Mouse (Mus musculus) cerebellum, postnatal 14 days (tissue): Measurements from ENCODE around the gene Wfdc21.

Experiments
- DNase-seq, 2 experiments: peaks; one replicate each; pipeline ENCODE4 v3.0.0; 2021; ENCODE audit warnings: mixed read lengths in 2 of 2

Gene Wfdc21

DNA sequence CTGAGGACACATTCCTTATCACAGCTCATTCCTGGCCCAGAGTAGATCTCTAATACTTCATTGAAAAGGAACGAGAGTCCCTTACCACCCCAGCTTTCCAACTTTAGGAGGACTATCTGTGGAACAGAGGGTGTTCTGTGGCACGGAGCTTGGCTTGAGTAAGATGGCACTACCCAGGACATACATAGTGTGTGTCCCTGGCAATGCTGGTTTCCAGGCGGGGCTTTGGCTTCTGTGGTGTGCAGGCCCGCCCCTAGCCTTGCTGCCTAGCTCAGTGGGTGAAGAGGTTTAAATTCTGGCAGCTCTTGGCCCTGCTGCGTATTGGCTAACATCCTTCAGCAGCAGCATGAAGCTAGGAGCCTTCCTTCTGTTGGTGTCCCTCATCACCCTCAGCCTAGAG, at the start of gene Wfdc21:
Gene Wfdc21, plus strand, starts transcription at position 260 of the 400 bp plus-strand sequence.
- DNase-seq = peak in 1 of 2 experiments; percentile 3

DNA sequence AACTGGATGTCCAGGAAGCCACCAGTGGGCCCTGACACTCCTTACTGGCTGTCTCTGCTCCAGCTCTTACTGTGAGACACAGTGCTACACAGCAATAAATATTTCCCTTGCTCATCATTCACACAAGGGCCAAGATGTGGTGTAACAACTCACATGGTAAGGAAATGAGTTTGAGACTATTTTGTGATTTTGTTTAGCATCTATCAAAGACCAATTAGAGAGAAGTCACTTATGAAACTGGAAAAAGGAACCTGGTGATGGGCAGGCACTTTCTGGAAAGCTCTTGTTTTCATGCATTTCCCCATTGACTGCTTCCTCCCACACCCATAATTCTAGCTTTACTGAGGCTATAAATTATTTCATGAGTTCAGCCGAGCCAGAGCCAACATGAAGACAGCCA, 43.0 kb upstream of the Wfdc21 start, which contains the start of gene Wfdc17:
Gene Wfdc17, plus strand, starts transcription at position 287 of the 400 bp plus-strand sequence.
- DNase-seq = no peak

DNA sequence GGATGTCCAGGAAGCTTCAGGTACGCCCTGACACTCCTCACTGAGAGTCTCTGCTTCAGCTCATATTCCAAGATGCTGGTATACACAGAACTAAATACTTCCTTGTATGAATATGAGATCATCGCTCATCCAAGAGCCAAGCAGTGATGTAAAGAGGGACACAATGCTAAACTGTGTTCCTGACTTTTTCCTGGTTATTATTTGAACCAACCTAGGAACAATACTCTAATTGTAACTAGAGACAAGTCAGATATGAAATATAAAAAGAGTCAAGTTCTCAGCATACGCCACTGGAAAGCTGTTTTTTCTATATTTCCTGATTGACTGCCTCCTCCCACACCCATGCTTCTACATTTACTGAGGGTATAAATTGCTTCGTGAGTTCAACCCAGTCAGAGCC, 38.0 kb upstream of the Wfdc21 start, which contains the start of gene Wfdc18:
Gene Wfdc18, plus strand, starts transcription at position 301 of the 400 bp plus-strand sequence.
- no peak for DNase-seq

DNA sequence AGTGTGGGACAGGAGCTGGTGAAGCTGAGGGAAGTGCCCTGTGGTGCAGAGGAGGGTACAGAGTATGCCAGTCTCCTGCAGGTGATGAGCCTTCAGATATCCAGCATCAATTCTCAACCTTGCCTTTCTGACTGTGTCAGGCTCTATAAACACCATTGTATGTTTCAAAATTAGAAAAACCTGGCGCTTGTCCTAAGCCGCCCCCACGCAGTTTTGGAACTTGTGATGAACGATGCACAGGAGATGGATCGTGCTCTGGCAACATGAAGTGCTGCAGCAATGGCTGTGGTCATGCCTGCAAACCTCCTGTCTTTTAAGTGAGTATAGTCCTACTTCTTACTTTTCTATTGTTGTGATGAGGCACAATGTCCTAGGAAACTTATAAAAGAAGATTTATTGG, 37.1 kb upstream of the Wfdc21 start:
- DNase-seq = no peak

DNA sequence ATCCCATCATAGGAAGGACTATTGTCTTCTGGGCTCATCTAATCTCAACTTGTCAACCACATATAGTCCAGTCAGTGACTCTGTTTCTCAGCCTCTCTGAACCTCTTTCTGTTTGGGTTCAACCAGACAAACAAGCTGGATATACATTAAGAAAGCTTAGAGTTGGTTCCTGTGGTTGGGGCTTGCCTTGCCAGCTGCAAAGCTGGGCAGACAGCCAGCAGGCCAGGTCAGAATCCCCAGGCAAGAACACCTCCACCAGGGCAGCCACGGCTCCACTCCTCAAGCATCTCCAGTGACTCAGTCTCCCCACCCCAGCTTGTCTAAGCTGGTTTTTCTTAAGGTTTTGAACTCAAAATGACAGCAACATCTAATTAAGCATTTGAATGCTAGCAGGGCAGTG, 34.1 kb upstream of the Wfdc21 start:
- no peak for DNase-seq

DNA sequence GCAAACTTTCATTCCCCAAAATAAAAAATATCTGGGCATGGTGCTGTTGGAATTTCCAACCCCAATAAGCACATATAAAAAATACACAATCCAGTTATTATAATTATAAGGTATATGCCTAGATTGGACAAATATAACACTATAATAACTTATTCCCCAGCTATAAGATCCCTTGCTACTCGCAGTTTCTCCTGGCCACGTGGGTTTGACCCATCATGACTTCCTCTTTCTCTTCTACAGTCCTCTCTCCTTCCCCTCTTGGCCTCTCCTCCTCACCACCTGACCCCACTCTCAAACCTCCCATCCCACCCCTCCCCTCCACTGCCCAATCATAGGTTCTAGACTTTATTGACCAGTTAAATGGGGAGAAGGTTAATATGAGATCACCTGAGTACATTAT, 32.8 kb upstream of the Wfdc21 start:
- DNase-seq = no peak

DNA sequence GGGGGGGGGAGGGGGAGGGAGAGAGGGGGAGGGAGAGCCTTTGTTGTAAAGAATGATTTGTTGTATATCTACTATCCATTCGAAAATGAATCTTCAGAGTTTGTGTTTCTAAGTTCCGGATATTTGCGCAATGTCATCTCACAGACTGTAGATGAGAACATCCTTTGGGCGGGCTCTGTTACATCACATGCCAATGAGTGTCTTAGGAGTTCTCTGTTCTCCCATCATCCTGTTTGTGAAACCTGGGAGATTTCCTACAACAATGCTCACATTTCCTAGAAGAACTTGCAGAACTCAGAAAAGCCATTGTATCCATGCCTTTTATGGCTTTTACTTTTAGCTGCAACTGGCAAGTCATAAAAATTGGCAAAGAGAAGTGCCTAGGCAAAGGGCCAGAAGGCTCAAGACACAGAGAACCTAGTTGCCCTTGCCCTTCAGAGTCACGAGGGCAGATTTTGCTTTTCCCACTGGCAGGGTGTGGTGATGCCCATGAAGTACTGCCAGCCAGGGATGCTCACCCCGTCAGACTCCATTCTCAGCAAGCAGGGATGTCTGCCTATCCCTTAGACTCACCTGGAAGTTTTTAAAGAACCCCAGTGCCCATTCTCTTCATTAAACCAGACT, 29.6 kb upstream of the Wfdc21 start:
- no peak for DNase-seq

DNA sequence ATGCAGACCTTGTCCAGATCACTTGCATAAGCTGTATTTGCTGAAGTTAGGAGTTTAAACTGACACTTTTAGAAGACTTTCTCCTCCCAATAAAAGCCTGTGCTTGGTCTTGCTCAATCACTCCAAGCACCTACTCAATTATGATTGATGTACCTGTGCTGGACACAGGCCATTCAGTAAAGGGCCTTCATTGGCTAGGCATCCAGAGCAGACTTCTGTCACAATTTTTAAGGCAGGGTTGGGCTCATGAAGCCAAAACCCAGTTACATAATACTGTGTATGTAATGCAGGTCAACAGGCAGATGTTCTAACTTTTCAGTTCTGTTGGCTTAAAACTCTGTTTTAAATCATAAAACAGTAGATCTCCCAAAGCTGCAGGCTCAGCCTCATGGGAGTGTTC, 26.0 kb upstream of the Wfdc21 start:
- no peak for DNase-seq

DNA sequence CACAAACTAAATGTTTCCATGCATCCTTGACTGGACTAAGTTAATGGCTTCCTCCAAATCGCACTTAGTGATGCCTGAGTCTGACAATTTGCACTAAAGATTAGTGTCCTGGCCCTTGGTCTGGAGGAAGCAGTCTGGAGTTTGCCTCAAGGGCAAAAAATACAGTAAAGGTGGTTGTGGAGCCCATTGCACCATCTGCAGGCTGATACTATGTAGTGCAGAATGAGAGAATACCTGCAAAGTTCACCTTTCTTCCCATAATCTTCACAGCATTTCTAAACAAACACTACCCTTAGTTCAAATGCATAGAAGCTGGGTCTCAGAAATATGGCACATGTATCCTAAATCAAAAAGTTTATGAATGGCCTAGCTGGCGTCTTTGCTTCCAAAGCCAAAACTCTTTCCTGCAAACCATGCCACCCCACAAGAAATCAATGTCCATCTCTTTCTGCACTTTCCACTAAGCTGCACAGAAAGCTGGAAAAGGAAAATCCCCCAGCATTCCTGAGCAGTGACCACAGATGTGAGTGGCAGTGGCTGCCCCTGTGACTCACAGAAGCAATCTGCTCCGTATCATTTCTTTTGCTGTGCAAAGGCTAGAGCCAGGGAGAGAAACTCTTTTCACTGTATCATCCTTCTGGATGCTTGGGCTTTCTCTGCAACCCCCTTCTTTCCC, 17.8 kb upstream of the Wfdc21 start:
- DNase-seq = peak in 1 of 2 experiments; percentile 4

DNA sequence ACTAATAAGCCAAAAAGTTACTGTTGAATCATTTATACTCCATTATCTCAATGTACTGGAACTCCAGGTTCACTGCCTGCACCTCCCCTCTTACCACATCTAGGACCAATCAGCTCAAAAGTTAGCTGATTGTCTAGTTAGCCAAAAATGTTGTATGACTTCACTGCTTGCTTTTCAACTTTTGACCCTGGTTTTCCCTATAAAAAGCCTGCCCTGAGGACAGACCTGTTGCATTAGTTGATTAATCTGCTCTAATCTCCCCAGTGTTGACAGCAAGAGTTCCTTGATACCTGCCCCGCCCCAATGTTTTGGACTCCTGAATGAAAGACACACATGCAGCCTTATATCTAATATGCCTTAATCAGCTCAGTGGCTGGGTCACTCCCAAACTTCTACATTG, 15.6 kb upstream of the Wfdc21 start:
- no peak for DNase-seq

DNA sequence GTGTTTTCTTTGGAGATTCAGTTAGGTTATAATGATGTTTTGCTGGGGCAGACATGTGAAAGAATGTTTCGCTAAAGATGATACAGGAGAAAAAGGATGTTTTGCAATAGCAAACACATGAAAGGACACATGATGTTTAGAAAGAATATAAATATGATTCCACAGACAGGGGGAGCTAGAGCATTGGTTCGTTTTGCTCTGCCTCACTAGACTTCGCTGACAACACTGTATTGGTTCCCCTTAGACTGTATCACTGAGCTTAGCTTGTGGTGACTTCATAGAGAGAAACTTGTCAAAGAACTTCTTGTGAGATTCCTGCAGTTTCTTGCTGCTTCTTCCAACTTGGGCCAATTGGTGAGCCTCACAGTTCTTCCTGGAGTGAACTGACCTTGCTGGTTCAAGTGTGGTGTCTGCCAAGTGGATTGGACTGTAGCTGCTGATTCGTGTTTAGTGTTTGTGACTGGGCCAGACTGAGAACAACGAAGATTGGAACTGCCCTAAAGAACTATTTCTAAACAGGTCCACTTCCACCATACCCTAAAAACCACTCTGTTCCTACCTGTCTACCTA, 13.6 kb upstream of the Wfdc21 start:
- DNase-seq = no peak

DNA sequence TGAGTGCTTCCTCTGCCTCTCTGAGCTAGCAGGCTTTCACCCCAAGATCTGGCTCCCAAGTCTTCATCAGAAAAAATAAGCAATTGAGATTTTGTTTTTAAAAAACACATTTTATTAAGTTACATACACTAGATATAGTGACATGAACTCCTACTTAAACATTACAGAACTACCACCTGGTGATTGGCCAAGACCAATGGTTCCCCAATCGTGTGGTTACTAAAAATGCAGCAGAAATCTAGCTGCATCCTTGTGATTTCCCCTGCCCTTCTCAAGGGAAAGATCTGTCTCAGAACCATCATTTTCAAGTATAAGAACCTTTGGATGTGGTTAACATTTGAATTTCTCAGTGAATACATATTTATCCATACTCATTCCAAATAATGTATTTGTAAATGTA, 12.5 kb upstream of the Wfdc21 start:
- no peak for DNase-seq

DNA sequence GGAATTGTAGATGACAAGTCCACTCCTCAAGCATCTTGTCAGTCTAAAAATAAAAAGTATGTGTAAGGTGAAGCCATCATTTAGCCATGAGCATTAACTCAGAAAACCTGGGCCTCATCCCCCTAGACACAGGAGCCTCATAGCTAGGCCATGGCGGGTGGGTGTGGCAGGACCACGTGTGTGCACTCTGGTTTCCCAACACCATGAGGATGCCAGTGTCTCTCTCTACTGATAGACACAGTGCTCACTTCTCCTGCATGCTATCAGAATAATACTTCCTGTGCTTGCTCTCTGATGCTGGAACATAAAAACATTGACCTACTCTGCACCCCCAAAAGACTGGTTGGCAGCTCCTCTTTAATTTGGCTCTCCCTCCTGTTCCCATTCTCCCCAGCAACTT, 10.9 kb upstream of the Wfdc21 start:
- no peak for DNase-seq

DNA sequence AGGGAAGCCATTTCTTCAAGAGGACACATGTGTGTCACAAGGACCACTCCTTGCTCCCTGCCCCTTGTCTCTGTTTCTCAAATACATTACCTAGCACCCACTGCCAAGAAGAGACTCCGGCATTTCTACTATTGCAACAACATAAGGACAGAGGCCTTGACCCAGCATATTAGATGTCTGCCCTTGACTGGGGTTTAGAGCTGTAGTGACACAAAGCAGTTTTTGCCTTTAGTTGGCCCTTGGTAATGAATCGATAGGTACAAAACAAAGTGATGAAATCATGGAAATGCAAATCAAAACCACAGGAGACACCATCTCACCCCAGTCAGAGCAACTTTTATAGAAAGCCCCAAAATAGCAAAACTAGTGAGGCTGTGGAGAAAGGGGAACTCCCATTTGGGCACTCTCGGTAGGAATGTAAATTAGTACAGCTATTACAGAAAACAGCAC, 9.6 kb upstream of the Wfdc21 start:
- no peak for DNase-seq

DNA sequence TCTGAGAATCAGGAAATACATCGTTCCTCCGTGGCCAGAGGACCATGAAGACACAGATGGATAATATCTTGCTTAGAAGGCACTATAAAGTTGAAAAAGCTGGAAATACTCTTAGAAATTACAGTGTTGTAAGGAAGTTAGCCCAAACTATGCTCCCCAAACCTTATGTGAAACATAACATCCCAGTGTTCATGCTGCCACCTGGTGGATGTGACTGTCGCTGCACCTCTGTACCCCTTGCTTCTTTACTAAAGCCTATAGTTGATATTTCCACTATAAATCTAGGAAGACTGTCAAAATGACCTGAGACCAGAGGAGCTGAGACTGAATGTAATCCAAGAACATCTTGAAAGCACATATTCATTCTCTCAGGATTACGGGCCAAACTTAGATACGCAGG, 7.5 kb upstream of the Wfdc21 start:
- peak; percentile 83 to 87 for DNase-seq

DNA sequence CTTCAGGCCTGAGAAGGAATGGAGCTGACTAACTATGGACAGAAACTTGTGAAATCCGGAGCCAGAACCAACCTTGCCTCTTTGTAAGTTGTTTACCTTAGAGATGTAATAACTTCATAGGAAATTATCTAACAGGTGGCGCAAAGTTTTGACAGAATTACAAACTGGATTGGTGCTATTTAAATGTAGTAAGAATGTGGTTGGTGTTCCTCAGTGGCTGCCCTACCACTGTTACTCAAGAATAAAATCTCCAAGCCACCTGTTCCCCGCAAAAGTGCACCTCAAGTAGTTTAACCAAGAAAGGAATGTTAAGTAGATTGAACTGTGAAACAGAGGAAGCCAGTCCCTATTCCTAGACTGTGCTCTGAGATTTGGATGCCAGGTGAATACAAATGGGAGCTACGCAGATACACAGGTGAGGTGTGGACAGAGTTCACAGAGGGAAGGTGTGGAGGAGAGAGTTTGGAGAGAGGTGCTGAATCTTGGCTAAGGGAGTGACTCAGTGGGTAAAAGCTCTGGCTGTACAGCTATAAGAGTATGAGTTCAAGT, 6.2 kb upstream of the Wfdc21 start:
- no peak for DNase-seq

DNA sequence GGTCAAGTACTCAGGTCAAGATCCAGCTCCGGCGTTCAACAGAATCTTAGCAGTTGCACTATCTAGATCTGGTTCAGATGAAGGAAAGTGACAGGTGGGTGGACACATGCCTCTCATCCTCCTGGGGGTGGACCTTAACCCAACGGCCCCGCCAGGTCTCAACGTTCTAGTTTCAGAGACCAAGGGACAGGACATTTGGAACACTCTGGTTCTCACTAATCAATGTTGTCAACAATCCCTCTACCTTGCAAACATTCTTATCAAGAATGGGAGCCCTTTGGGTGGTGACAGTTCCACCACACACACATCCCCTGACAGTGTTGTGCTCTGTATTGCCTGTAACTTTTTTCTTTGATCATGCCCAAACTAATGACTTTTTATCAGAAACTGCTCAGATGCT, 4.9 kb upstream of the Wfdc21 start:
- no peak for DNase-seq

DNA sequence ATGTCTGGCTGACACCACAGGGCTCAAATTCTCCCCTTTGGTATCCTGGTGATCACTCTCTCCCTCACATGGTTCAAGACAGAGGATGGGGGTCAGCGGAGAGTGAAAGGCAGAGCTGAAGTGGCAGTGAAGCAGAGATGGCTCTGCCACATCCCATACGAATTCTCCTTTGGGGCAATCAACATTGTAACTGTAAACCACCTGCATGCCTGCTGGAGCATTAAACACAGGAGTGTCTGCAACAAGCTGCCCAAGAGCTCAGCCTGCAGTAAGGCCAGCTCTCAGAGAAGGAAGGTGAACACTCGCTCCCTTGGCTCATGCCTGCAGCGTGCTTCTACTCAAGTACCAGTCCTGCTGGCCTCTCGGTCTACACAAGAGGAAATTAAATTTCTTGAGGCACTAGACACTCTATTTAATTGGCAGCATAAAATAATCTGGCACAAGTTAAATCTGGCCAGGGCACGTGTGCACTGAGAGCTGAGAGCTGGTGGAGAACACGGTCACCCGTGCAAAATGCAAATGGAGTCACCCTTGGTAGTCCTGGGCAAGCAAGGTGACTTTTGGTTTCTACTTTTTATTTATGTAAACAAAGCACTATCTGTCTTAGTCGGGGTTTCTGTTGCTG, 3.9 kb upstream of the Wfdc21 start:
- no peak for DNase-seq

DNA sequence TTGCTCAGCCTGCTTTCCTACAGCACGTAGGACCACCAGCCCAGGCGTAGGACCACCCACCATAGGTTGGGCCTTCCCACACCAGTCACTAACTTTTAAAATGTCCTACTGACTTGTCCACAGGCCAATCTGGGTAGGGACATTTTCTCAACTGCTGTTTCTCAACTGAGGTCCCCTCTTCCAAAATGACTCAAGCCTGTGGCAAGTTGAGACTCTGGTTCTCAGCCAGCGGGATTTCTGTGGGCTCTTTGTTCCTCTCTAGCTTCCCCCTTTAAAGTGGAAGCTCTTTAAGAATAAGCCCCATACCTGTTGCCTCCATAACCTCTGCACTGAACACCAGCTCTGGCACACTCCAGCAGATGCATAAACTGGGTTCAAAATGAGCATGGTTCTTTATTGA, 3.2 kb upstream of the Wfdc21 start:
- no peak for DNase-seq

DNA sequence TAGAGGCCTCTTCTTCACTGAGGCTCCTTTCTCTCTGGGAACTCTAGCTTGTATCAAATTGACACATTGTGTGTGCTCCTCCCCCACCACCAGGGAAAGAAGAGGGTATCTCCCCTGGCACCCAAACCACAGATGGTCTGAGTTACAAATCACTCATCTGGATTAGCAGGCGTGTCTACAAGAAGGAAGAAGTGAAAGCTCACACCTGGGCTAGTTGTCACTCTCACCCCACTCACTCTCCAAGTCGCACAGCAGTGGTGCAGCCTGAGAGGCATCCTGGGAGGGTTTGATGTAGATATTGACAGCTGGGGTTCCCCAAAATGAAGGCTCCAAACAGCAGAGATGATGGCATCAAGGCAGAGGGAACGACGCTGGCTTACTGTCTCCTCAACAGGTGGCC, 588 bp upstream of the Wfdc21 start:
- no peak for DNase-seq

DNA sequence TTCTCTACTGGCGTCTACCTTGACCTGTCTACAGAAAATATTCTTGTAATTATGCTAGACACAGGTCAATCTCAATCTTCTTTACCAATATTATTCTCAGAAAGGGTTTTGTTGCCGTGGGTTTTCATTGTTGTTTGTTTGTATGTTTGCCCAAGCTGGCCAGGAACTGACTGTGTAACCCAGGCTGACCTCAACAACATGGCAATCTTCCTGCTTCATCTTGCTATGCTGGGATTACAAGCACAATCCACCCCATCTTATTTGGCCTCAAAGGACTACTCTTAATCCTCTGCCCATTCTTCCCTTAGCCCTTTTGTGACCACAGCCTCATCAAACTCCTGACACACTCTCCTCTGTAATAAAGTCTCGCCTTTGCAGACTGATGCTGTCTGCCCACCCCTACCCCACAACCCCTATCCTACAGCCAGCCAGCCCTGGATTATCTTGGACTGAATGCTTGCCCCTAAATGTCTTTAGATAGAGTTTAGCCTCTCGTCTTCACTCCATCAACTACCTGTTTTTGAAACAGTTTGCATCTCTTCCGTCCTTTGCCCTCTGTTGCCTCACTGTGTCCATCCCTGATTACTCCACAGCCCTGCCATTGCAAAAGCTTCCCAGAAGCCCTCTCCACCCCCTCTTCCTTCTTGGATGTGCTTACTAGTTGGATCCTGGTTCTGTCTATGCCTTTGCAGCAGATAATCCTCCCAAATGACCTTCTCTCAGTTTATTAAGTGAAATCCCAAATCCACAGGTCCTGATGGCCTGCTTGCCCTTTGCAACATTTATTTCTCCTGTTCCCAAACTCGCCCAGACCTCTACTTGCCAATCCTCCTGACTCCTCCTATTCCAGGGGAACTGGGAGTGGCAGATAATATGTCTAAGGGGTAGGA, 881 bp downstream of the Wfdc21 start:
- no peak for DNase-seq

DNA sequence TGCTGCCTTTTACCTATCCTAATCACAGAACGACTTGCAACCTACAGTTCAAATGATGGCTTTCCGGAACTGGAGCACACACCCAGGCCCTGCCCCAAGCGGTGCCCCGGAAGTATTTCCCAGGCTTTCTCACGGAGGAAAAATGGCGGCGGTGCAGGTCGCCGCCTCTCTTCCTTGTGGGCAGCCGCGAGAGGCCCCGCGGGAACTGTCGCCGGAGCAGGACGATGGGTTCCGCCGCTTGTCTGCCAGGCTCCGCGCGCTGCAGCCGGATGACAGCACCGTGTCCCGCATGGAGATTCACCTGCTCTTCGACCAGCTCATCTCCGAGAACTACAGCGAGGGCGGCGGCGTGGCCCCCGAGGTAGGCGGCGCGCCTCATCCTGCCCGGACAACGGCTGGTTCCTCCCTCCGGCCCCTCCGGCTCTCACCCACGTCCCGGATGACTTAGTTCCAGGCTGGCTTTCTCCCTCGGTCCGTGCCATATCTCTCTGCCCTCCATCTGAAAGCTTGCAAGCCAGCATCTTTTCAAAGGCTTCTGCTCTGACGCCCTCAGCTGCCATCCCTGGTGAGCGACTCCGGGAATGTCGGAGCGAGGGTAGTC, 6.9 kb downstream of the Wfdc21 start, which contains the start of gene Heatr6:
Gene Heatr6, plus strand, starts transcription at position 116 of the 601 bp plus-strand sequence.
- peak; percentile 94 to 97 for DNase-seq
